Mouse (Mus musculus) cerebellum, adult 8-10 months (tissue): Measurements from ENCODE around the gene Slc36a1.
A peak's percentile ranks its signal among the peaks of the same experiment; 100 is the strongest.

Experiments used
- DNase-seq: peaks from one replicate; pipeline ENCODE4 v3.0.0; 2022

Slc36a1 gene

GRCm38 (mm10) chr11:55209626-55210353 lies 5.6 kb downstream of the Slc36a1 start:
- no peak for DNase-seq

GRCm38 (mm10) chr11:55213518-55213917 lies 9.4 kb downstream of the Slc36a1 start:
- no peak for DNase-seq

GRCm38 (mm10) chr11:55214161-55214560 lies 10.0 kb downstream of the Slc36a1 start:
- no peak for DNase-seq

- no peak for DNase-seq
Observed at GRCm38 (mm10) chr11:55214978-55215377, 10.8 kb downstream of the Slc36a1 start.

- DNase-seq, result no peak
Observed at GRCm38 (mm10) chr11:55216061-55216460, 11.9 kb downstream of the Slc36a1 start.

GRCm38 (mm10) chr11:55216830-55217229 lies 12.7 kb downstream of the Slc36a1 start:
- DNase-seq, result no peak

- no peak for DNase-seq
Observed at GRCm38 (mm10) chr11:55217418-55217817, 13.3 kb downstream of the Slc36a1 start.

GRCm38 (mm10) chr11:55217880-55218279 lies 13.7 kb downstream of the Slc36a1 start:
- DNase-seq, result no peak

- DNase-seq, result no peak
Observed at GRCm38 (mm10) chr11:55218473-55218872, 14.3 kb downstream of the Slc36a1 start.

- DNase-seq, result no peak
Observed at GRCm38 (mm10) chr11:55221306-55221705, 17.2 kb downstream of the Slc36a1 start.

GRCm38 (mm10) chr11:55231034-55231433 lies 26.9 kb downstream of the Slc36a1 start:
- no peak for DNase-seq

GRCm38 (mm10) chr11:55234288-55234687 lies 30.1 kb downstream of the Slc36a1 start:
- peak; percentile 74 for DNase-seq

GRCm38 (mm10) chr11:55234791-55235190 lies 30.6 kb downstream of the Slc36a1 start:
- DNase-seq, result no peak

GRCm38 (mm10) chr11:55236815-55237214 lies 32.7 kb downstream of the Slc36a1 start:
- no peak for DNase-seq

GRCm38 (mm10) chr11:55239496-55239895 lies 35.3 kb downstream of the Slc36a1 start:
- no peak for DNase-seq

GRCm38 (mm10) chr11:55240556-55240955 lies 36.4 kb downstream of the Slc36a1 start:
- peak; percentile 78 for DNase-seq

GRCm38 (mm10) chr11:55250527-55250926 lies 46.4 kb downstream of the Slc36a1 start:
- no peak for DNase-seq

GRCm38 (mm10) chr11:55253391-55253790 lies 49.2 kb downstream of the Slc36a1 start:
- DNase-seq, result no peak

- DNase-seq, result no peak
Observed at GRCm38 (mm10) chr11:55261105-55261504, 57.0 kb downstream of the Slc36a1 start.

- DNase-seq, result peak; percentile 96
Observed at GRCm38 (mm10) chr11:55262000-55262399, 57.9 kb downstream of the Slc36a1 start.

GRCm38 (mm10) chr11:55264318-55264717 lies 60.2 kb downstream of the Slc36a1 start:
- DNase-seq, result no peak

GRCm38 (mm10) chr11:55265647-55266046 lies 61.5 kb downstream of the Slc36a1 start:
- DNase-seq, result no peak

GRCm38 (mm10) chr11:55268580-55268979 lies 64.4 kb downstream of the Slc36a1 start:
- DNase-seq, result no peak

GRCm38 (mm10) chr11:55274756-55275155 lies 70.6 kb downstream of the Slc36a1 start:
- peak; percentile 91 for DNase-seq
